Mouse (Mus musculus) bone marrow macrophage, adult 2 months (primary cell): Measurements from ENCODE around the gene Shank2.

Source experiments
- CTCF ChIP-seq: IDR thresholded peaks from 2 replicates; pipeline ENCODE4 v1.5.1; 2012; ENCODE audit warnings: low read depth, mild to moderate bottlenecking, low read length, moderate library complexity
- POLR2A ChIP-seq: IDR thresholded peaks from 2 replicates; pipeline ENCODE4 v1.6.1; 2012; ENCODE audit warnings: mild to moderate bottlenecking, low read depth, low read length, borderline replicate concordance

GRCm38 (mm10) chr7:144293611-144294010 lies 291.9 kb downstream of the Shank2 start:
- TF ChIP-seq POLR2A (no peak), CTCF (no peak)
